Mouse (Mus musculus) embryonic facial prominence, embryonic 11.5 days (tissue): ENCODE measurements around the gene Plekha7. TPM values are rescaled to one million over a fixed set of nuclear protein-coding genes. Genes with fewer than 3 reads are reported as not detected.

ENCODE experiments used
- ATAC-seq: fragments of 200-750 bp; cut with Nextera tagmentation; replicated peaks from 2 replicates; pipeline ENCODE4 v1.8.0; 2017; ENCODE audit warnings: low read depth; ENCODE audit not compliant: insufficient number of reproducible peaks, low FRiP score, low TSS enrichment
- DNase-seq: peaks from one replicate; pipeline ENCODE4 v3.0.0-alpha.2; 2015; ENCODE audit warnings: low spot score
- H3K27ac ChIP-seq: fragments of 300-500 bp; sonication (generic); replicated peaks from 2 replicates; pipeline ENCODE4 v1.5.1; 2014; ENCODE audit warnings: mild to moderate bottlenecking, low read depth, low read length, control low read depth
- H3K27me3 ChIP-seq: fragments of 300-500 bp; sonication (generic); 2 replicates; pipeline ENCODE4 v1.6.1; 2014; ENCODE audit warnings: mild to moderate bottlenecking, low read length, moderate library complexity, mixed read lengths; ENCODE audit not compliant: control insufficient read depth, insufficient read depth
- H3K36me3 ChIP-seq: fragments of 300-500 bp; sonication (generic); replicated peaks from 2 replicates; pipeline ENCODE4 v1.6.1; 2014; ENCODE audit warnings: low read depth, mild to moderate bottlenecking, low read length, moderate library complexity, mixed read lengths; ENCODE audit not compliant: control insufficient read depth, insufficient read depth
- H3K4me1 ChIP-seq: fragments of 300-500 bp; sonication (generic); 2 replicates; pipeline ENCODE4 v1.6.1; 2014; ENCODE audit warnings: low read length, mixed read lengths; ENCODE audit not compliant: control insufficient read depth, insufficient read depth
- H3K4me2 ChIP-seq: fragments of 300-500 bp; sonication (generic); 2 replicates; pipeline ENCODE4 v1.6.1; 2014; ENCODE audit warnings: low read depth, mild to moderate bottlenecking, control low read depth, low read length, moderate library complexity
- H3K4me3 ChIP-seq: fragments of 300-500 bp; sonication (generic); 2 replicates; pipeline ENCODE4 v1.5.1; 2014; ENCODE audit warnings: low read depth, low read length, control low read depth
- H3K9ac ChIP-seq: fragments of 300-500 bp; sonication (generic); replicated peaks from 2 replicates; pipeline ENCODE4 v1.6.1; 2014; ENCODE audit warnings: mild to moderate bottlenecking, control low read depth, low read length
- H3K9me3 ChIP-seq: fragments of 300-500 bp; sonication (generic); replicated peaks from 2 replicates; pipeline ENCODE4 v1.6.1; 2016; ENCODE audit warnings: mild to moderate bottlenecking, low read length, inconsistent platforms, mixed read lengths; ENCODE audit not compliant: control insufficient read depth
- WGBS: fragments of 180-500 bp; shearing (Covaris S2); extraction: QIAGEN DNeasy Blood & Tissue Kit; methylation state at CpG from one replicate; pipeline ENCODE4 v1.1.7; 2014; 5-methylcytosine and 5-hydroxymethylcytosine counted together
- polyA plus RNA-seq: library from polyadenylated mRNA; unstranded; fragments of >200 nt; fragmentation: Nextera tagmentation; extraction: Ambion mirVana; gene quantifications from 2 replicates; pipeline ENCODE4 v1.2.1, GENCODE M21; 2014

Plekha7 gene
- polyA plus RNA-seq, 1 experiment from 2014 or later = 3.6 TPM

DNA sequence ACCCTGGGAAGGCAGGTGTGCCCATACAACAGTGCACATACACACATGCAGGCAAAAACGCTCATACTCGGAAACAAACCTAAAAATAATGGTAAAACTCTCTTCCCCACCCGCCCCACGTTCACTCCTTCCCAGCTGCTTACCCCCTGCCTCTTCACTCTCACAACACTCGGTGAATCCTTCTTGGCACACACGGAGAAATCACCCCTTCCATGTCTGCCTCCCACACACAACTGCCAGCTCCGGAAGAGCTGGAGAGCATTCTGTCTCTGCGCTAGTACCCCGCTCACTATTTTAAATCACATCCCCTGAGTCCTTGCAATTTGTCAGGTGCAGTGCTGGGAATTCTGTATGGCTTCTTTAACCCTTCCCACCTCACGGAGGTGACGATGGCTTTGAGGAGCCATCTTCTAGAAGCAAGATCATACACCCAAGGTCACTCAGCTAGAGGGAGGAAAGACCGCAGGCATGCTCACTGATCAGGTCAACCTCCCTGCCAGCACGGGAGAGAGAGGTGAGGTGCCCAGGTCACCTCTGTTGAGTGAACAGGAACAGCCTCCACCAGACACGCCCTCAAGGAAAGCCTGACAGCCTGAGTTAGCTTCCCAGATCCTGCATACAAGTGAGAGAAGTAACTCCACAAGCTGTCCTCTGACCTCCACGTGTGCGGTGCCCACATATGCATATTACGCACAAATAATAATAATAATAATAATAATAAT, 49.6 kb downstream of the Plekha7 start:
- ATAC-seq (no peak), DNase-seq (no peak)
- Histone ChIP-seq H3K36me3 (no peaks in the 10 kb centered on the region), H3K9me3 (no peaks in the 10 kb centered on the region), H3K4me2 (no peak overlapping the region), H3K27me3 (no peaks in the 10 kb centered on the region), H3K4me3 (no peak overlapping the region), H3K4me1 (no peaks in the 10 kb centered on the region), H3K27ac (no peak overlapping the region), H3K9ac (no peak overlapping the region)
- WGBS = 82% methylated on average over 17 of the region's 17 CpGs

GRCm38 (mm10) chr7:116257953-116258352, 50.2 kb downstream of the Plekha7 start:
- no peak overlapping the region for H3K4me2 ChIP-seq
- no peak overlapping the region for H3K4me3 ChIP-seq
- 93% methylated on average over 10 of the region's 10 CpGs for WGBS
- no peak for ATAC-seq
- H3K27ac ChIP-seq = no peak overlapping the region
- no peaks in the 10 kb centered on the region for H3K4me1 ChIP-seq
- no peaks in the 10 kb centered on the region for H3K36me3 ChIP-seq
- no peak for DNase-seq
- no peaks in the 10 kb centered on the region for H3K9me3 ChIP-seq
- no peak overlapping the region for H3K9ac ChIP-seq
- H3K27me3 ChIP-seq = no peaks in the 10 kb centered on the region

- no peak overlapping the region for H3K9ac ChIP-seq
- H3K36me3 ChIP-seq = no peaks in the 10 kb centered on the region
- no peaks in the 10 kb centered on the region for H3K27me3 ChIP-seq
- H3K4me3 ChIP-seq = no peak overlapping the region
- no peak overlapping the region for H3K4me2 ChIP-seq
- H3K27ac ChIP-seq = no peak overlapping the region
- WGBS = 81% methylated on average over 5 of the region's 5 CpGs
- ATAC-seq (no peak), DNase-seq (no peak)
- no peaks in the 10 kb centered on the region for H3K4me1 ChIP-seq
- H3K9me3 ChIP-seq = no peaks in the 10 kb centered on the region
These were observed 52.5 kb downstream of the Plekha7 start for GRCm38 (mm10) chr7:116255664-116256063.

DNA sequence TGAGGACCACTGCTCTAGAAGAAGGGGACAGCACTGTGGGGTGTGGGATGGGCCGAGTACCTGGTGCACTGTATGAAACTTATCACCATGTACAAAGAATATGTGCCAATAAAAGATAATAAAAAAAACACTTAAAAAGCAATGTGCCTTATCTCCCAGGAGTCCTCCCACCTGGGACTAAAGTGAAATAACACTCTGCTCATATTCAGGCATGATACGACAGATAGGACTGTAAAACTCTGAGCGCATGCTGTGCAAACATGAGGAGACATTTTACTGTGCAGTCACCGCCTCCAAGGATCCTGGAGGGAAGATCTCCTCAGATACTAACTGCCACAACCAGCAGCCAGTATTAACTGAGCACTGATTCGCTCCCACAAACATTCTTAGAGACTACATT, 53.5 kb downstream of the Plekha7 start:
- Histone ChIP-seq H3K4me2 (no peak overlapping the region), H3K4me3 (no peak overlapping the region), H3K27ac (no peak overlapping the region), H3K4me1 (no peaks in the 10 kb centered on the region), H3K36me3 (no peaks in the 10 kb centered on the region), H3K27me3 (no peaks in the 10 kb centered on the region), H3K9ac (no peak overlapping the region), H3K9me3 (no peaks in the 10 kb centered on the region)
- ATAC-seq (no peak), DNase-seq (no peak)
- whole genome bisulfite sequencing = 91% methylated on average over 5 of the region's 5 CpGs

- no peaks in the 10 kb centered on the region for H3K36me3 ChIP-seq
These were observed 55.7 kb downstream of the Plekha7 start for GRCm38 (mm10) chr7:116252470-116252869.

DNA sequence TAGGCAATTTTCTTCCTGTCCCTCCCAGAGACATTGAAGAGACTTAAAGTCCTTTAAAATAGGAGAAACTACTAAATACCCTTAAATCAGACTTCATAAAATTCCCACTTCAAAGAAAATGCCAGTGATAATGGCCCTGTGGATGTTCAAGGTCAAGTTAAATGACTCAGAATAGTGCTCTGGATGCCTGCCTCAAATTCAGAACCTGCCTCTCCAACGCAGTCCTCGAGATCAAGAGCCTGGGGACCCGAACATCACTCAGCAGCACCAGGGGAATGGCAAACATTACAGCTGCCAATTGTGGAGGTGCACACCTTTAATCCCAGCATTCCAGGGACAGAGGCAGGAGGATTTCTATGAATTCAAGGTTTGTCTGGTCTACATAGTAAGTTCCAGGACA, 56.7 kb downstream of the Plekha7 start:
- H3K4me2 ChIP-seq = no peak overlapping the region
- no peaks in the 10 kb centered on the region for H3K36me3 ChIP-seq
- H3K27ac ChIP-seq = no peak overlapping the region
- no peaks in the 10 kb centered on the region for H3K27me3 ChIP-seq
- ATAC-seq (no peak), DNase-seq (no peak)
- H3K9me3 ChIP-seq = no peaks in the 10 kb centered on the region
- no peak overlapping the region for H3K4me3 ChIP-seq
- WGBS = 74% methylated on average over 3 of the region's 3 CpGs
- H3K9ac ChIP-seq = no peak overlapping the region
- no peaks in the 10 kb centered on the region; the same call in 1 of the 2 replicates for H3K4me1 ChIP-seq

More at GRCm38 (mm10) chr7:116252470-116252869, 55.7 kb downstream of the Plekha7 start:
- Histone ChIP-seq H3K4me3 (no peak overlapping the region), H3K27me3 (no peaks in the 10 kb centered on the region), H3K4me2 (no peak overlapping the region), H3K9me3 (no peaks in the 10 kb centered on the region), H3K9ac (no peak overlapping the region), H3K27ac (no peak overlapping the region), H3K4me1 (no peaks in the 10 kb centered on the region)
- no peak for DNase-seq
- ATAC-seq = no peak
- 83% methylated on average over 4 of the region's 4 CpGs for WGBS

DNA sequence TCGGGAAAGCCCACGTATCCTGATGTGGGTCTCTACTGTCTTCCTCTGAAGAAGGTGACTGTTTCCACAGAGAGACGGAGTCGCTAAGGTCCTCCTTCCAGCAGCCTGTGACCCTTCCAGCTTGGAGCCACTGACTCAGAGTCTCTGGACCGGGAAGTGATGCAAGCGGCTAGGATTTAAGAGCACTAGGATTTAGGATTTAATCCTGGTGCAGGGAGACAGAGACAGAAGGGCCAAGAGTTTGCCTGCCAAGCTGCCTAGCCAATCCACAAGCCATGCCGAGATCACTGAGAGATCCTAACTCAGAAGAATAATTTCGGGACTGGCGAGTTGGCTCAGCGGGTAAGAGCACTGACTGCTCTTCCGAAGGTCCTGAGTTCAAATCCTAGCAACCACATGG, 59.6 kb downstream of the Plekha7 start:
- no peak for ATAC-seq
- H3K9ac ChIP-seq = no peak overlapping the region
- no peaks in the 10 kb centered on the region for H3K9me3 ChIP-seq
- H3K27ac ChIP-seq = no peak overlapping the region
- H3K4me3 ChIP-seq = no peak overlapping the region
- DNase-seq = no peak
- no peak overlapping the region for H3K4me2 ChIP-seq
- H3K27me3 ChIP-seq = no peaks in the 10 kb centered on the region
- 92% methylated on average over 11 of the region's 11 CpGs for WGBS
- no peaks in the 10 kb centered on the region for H3K36me3 ChIP-seq
- no peaks in the 10 kb centered on the region; the same call in 1 of the 2 replicates for H3K4me1 ChIP-seq

DNA sequence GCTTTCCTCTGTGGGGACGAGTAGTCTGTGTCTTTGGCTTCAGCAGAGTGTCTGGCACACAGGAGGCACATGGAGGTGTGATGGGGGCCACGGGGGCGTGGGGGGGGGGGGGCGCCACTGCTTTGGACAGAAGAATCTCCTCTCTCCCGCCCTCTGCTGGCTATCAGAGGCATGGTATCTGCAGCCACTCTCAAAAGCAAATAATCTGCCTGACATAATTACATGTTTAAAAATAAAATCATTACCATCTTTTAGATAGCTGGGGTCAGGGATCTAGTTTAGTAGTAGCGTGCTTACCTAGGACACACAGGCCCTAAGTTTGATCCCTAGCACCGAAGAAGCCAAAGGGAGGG, 60.8 kb downstream of the Plekha7 start:
- Histone ChIP-seq H3K9me3 (no peaks in the 10 kb centered on the region), H3K4me3 (no peak overlapping the region), H3K27me3 (no peaks in the 10 kb centered on the region), H3K27ac (no peak overlapping the region), H3K4me1 (no peaks in the 10 kb centered on the region; the same call in 1 of the 2 replicates), H3K36me3 (no peaks in the 10 kb centered on the region), H3K9ac (no peak overlapping the region), H3K4me2 (peak overlapping the region; percentile 30; the same call in 1 of the 2 replicates)
- ATAC-seq (no peak), DNase-seq (no peak)
- WGBS = 10% methylated on average over 5 of the region's 7 CpGs
